Mouse (Mus musculus) stomach, embryonic 16.5 days (tissue): Measurements from ENCODE around the gene Plekha8. TPM values are rescaled to one million over a fixed set of nuclear protein-coding genes. Genes with fewer than 3 reads are reported as not detected.

Experiments
- ATAC-seq: fragments of 200-750 bp; cut with Nextera tagmentation; 2 replicates; pipeline ENCODE4 v1.8.0; 2017; ENCODE audit warnings: moderate number of reproducible peaks, moderate TSS enrichment; ENCODE audit not compliant: insufficient read depth, low FRiP score
- H3K27ac ChIP-seq: fragments of 300-500 bp; sonication (generic); 2 replicates; pipeline ENCODE4 v1.5.1; 2014; ENCODE audit warnings: low read length
- H3K27me3 ChIP-seq: fragments of 300-500 bp; sonication (generic); 2 replicates; pipeline ENCODE4 v1.6.1; 2014; ENCODE audit warnings: low read length, control low read depth, mixed read lengths; ENCODE audit not compliant: control insufficient read depth, insufficient read depth
- H3K36me3 ChIP-seq: fragments of 300-500 bp; sonication (generic); 2 replicates; pipeline ENCODE4 v1.6.1; 2014; ENCODE audit warnings: low read length; ENCODE audit not compliant: control insufficient read depth, insufficient read depth
- H3K4me1 ChIP-seq: fragments of 300-500 bp; sonication (generic); 2 replicates; pipeline ENCODE4 v1.6.1; 2014; ENCODE audit warnings: low read length, control low read depth, mixed read lengths; ENCODE audit not compliant: control insufficient read depth, insufficient read depth
- H3K4me2 ChIP-seq: fragments of 300-500 bp; sonication (generic); 2 replicates; pipeline ENCODE4 v1.6.1; 2014; ENCODE audit warnings: low read depth, low read length, mixed read lengths
- H3K4me3 ChIP-seq: fragments of 300-500 bp; sonication (generic); replicated peaks from 2 replicates; pipeline ENCODE4 v1.5.1; 2014; ENCODE audit warnings: mild to moderate bottlenecking, low read length
- H3K9ac ChIP-seq: fragments of 300-500 bp; sonication (generic); 2 replicates; pipeline ENCODE4 v1.6.1; 2014; ENCODE audit warnings: low read length
- H3K9me3 ChIP-seq: fragments of 300-500 bp; sonication (generic); replicated peaks from 2 replicates; pipeline ENCODE4 v1.6.1; 2016; ENCODE audit warnings: low read length, control low read depth; ENCODE audit not compliant: control insufficient read depth
- WGBS: fragments of 180-500 bp; shearing (Covaris S2); extraction: QIAGEN DNeasy Blood & Tissue Kit; methylation state at CpG from one replicate; pipeline ENCODE4 v1.1.7; 2014; 5-methylcytosine and 5-hydroxymethylcytosine counted together
- polyA plus RNA-seq: library from polyadenylated mRNA; unstranded; fragments of >200 nt; fragmentation: Nextera tagmentation; extraction: Ambion mirVana; gene quantifications from 2 replicates; pipeline ENCODE4 v1.2.1, GENCODE M21; 2015

The Plekha8 gene
- polyA plus RNA-seq, 1 experiment from 2014 or later: 5.3 TPM

DNA sequence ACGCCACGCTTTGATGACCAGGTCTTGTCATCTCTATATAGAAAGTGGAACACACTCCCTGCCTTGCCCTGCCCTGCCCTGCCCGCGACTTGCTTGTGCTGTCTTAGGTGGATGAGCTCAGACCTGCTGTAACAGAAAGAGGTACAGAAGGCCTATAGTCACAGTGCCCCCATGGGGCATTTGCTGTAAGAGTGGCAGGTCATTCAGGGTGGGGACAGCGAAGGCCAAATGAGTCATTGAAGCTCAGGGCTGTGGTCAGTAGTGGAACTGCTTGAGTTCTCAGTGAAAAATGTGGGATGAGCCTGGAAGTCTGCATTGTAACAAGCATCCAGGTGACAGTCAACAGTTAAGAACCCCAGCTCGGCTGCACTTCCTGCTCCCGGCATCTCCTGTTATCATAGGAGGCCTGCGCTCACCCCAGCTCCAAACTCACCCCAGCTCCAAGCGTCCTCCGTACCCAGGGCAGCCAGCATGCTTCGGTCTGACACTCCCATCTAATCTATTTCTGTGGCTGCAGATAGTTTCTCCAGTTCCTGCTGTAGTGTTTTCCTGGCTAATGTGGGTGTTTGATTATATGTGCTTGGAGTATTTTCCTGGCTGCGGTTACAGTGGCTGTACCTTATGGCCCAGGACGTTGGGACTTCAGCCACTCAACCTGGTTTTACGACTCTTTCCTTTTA, 90.9 kb downstream of the Plekha8 start:
- Histone ChIP-seq H3K27me3 (peaks cover 13% of the 10 kb centered on the region), H3K9ac (no peak overlapping the region), H3K4me2 (no peak overlapping the region), H3K27ac (no peak overlapping the region), H3K36me3 (no peaks in the 10 kb centered on the region), H3K4me3 (no peak overlapping the region), H3K9me3 (no peaks in the 10 kb centered on the region), H3K4me1 (peaks cover 7% of the 10 kb centered on the region)
- no peak for ATAC-seq
- WGBS: 65% methylated on average over 14 of the region's 14 CpGs

DNA sequence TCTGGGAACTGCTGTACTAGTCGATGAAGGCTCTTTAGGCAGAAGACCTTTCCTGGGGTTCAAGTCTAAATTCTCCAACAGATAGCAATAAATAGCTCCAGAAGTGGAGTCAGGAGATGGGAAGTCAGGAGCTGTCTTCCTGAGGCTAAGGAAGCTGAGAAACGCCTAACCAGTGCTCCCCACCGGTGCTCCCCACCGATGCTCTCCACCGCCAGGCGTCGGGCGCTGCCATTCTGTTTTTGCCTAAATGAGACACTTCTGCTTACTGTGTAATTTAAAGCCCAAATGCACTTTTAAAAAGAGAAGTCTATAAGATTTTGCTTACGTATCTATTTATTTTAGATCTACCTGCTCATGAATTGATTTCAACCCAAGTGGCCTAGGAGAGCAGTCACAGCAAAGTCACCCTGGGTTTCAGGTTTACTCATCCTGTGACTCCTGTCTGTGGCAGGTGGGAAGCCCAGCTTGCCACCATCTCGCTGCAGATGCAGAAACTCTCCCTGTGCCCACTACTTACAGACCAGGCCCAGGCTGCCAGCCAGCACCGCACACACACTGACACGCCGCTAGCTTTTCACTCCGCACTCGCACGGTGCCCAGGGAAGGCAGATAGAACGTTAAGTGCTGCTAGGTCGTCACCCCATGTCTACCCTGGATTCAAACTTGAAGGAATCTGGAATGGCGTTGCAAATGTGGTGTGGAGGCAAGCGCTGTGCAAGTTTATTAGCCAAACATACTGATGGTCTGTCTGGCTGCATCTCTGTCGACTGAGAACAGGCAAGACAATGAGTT, 92.2 kb downstream of the Plekha8 start:
- 87% methylated on average over 21 of the region's 21 CpGs for WGBS
- peaks cover 5% of the 10 kb centered on the region; the same call in 1 of the 2 replicates for H3K4me1 ChIP-seq
- no peak overlapping the region for H3K9ac ChIP-seq
- H3K27ac ChIP-seq: no peak overlapping the region
- no peak overlapping the region for H3K4me3 ChIP-seq
- no peaks in the 10 kb centered on the region for H3K36me3 ChIP-seq
- peaks cover 13% of the 10 kb centered on the region for H3K27me3 ChIP-seq
- H3K9me3 ChIP-seq: no peaks in the 10 kb centered on the region
- ATAC-seq: no peak
- H3K4me2 ChIP-seq: no peak overlapping the region

DNA sequence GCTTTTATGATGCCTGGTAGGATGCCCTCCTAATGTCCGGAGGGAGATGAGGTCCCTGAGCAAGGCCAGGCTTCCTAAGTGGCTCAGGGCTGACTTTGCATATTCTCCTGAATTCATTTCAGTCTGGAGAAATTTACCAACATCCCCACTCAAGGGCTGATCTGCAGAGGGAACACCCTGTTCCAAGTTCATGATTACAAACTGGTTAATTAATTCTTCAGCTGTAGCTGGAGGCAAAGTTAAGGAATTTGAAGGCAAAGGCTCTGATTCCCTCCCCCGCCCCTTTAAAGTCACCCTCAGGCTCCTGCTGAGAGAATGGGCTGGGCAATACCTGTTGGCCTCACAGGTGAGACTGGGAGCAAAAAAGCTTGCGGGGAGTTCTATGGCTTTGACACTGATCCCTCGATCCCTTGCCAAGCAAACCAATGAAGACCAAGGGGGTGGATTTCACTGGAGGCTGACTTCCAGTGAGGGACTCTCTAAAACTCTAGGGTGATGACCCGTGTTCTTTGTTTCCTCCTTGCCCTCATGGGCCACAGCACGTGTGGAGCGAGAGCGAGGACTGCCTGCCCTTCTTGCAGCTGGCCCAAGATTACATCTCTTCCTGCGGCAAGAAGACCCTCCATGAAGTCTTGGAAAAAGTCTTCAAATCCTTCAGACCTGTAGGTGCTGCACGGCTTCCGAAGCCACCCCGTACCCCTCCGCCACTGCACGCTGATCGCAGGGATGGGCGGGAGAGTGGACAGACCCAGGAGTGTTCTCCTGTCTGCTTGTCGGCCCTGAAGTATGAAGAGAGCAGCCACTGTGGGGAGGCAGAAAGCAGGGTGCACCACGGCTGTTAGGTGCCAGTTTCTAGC, 93.8 kb downstream of the Plekha8 start:
- no peak overlapping the region for H3K9ac ChIP-seq
- 76% methylated on average over 18 of the region's 18 CpGs for WGBS
- H3K27me3 ChIP-seq: 0 out of 2 replicates have a peak, but pooled peaks cover 3% of the 10 kb centered on the region
- H3K4me2 ChIP-seq: no peak overlapping the region
- H3K9me3 ChIP-seq: no peaks in the 10 kb centered on the region
- no peak overlapping the region for H3K27ac ChIP-seq
- no peaks in the 10 kb centered on the region for H3K4me1 ChIP-seq
- H3K4me3 ChIP-seq: no peak overlapping the region
- no peaks in the 10 kb centered on the region for H3K36me3 ChIP-seq
- no peak for ATAC-seq

DNA sequence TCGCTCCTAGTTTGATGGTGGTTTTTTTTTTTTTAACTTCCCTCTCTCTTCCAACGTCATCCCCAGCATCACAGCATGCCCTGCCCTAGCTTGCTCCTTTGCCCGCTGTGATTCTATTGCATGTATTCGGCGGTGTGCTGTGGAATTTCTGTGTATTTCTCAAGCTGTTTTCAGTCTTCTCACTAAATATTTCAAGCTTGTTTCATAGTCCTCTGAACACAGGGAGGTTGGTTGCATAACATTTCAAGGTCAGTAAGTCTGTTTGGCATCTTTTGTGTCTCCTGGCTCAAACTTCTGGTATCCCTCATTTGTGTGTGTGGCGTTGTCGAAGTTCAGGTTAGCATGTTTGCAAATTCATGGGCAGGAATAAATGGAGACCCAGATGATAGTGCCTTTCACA, 94.8 kb downstream of the Plekha8 start:
- H3K4me3 ChIP-seq: no peak overlapping the region
- no peak overlapping the region for H3K4me2 ChIP-seq
- ATAC-seq: no peak
- H3K4me1 ChIP-seq: no peaks in the 10 kb centered on the region
- no peaks in the 10 kb centered on the region for H3K36me3 ChIP-seq
- H3K9ac ChIP-seq: no peak overlapping the region
- no peaks in the 10 kb centered on the region for H3K9me3 ChIP-seq
- 88% methylated on average over 7 of the region's 7 CpGs for WGBS
- H3K27ac ChIP-seq: no peak overlapping the region
- H3K27me3 ChIP-seq: no peaks in the 10 kb centered on the region

DNA sequence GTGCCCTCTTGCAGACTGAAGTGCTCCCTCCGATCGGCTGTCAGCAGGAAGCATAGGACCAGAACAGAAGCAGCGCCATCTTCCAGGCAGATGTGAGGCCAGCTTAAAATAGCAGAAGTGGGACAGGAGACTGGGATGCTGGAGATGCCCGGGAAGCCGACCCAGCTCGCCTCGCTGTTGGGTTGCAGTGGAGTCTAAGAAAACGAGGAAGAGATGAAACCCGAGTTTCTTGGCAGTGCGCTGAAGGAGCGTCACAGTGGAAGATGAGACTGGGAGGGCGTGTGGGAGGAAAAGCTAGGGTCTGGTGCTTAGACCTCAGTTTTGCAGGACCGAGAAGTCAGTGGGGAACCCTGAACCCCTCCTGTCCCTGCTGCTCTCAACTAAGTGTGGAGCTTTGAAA, 95.9 kb downstream of the Plekha8 start:
- 82% methylated on average over 13 of the region's 13 CpGs for WGBS
- H3K4me1 ChIP-seq: no peaks in the 10 kb centered on the region

DNA sequence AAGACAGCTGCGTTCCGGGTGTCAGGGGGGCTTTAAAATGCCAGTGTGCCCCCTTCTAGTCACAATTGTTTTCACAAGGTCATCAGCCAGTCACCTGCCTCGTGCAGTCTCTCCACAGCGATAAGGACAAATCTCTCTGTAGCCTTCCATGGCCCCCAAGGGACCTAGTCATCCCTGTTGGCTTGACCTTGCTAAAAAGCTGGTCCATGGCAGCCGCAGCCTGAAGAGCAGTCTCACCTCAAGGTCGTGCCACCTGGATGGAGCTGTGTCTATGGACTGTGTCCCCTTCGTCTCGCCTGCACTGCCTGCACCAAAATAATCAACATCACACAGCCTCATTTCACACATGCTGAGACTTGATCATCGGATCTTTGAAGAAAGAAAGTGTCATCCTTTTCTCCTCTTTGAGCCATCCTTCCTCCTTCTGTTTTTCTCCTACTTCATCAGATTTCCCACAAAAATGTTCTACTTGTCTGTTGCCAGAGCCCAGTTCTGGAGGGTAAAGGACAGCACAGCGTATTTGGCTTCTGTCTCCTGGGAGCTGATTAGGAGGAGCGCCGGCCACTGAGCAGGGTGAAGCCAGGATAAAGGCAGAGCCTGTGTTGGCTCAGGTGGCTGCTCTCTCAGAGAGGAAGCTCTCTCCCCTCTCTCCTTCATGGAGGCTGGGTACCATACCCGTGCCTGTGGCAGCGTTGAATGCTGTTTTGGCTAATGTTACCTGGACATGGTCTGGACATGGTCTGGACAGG, 96.6 kb downstream of the Plekha8 start:
- Histone ChIP-seq H3K4me3 (no peak overlapping the region), H3K4me1 (no peaks in the 10 kb centered on the region), H3K27me3 (no peaks in the 10 kb centered on the region), H3K9ac (no peak overlapping the region), H3K4me2 (no peak overlapping the region), H3K36me3 (no peaks in the 10 kb centered on the region), H3K9me3 (no peaks in the 10 kb centered on the region), H3K27ac (no peak overlapping the region)
- no peak for ATAC-seq
- 65% methylated on average over 14 of the region's 14 CpGs for WGBS

More for the DNA sequence above, 95.9 kb downstream of the Plekha8 start:
- Histone ChIP-seq H3K4me3 (no peak overlapping the region), H3K36me3 (no peaks in the 10 kb centered on the region), H3K9ac (no peak overlapping the region), H3K4me2 (no peak overlapping the region), H3K9me3 (no peaks in the 10 kb centered on the region), H3K27me3 (no peaks in the 10 kb centered on the region), H3K27ac (no peak overlapping the region)
- ATAC-seq: no peak

DNA sequence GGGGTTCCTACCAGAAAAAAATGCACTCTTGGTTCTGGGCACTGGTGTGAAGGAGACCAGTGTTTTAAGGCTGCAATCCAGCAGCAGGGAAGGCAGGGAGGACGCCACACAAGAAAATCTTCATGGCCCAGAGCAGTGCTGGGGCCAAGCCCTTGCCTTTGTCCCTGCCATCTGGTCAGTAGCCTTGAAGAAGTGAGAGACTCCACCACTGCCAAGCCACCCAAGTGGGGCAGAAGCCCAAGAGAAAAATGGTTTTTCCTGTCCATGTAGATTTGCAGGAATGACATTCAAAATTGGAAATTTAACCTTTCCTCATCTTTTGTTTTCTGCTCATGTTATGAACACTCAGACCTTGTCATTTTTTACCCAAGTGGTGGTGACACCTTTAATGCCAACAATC, 97.3 kb downstream of the Plekha8 start:
- Histone ChIP-seq H3K36me3 (no peaks in the 10 kb centered on the region), H3K4me1 (no peaks in the 10 kb centered on the region), H3K9ac (no peak overlapping the region), H3K4me3 (no peak overlapping the region), H3K27ac (no peak overlapping the region), H3K9me3 (no peaks in the 10 kb centered on the region), H3K27me3 (no peaks in the 10 kb centered on the region), H3K4me2 (no peak overlapping the region)
- ATAC-seq: no peak
- WGBS: 70% methylated on average over 1 of the region's 1 CpGs

DNA sequence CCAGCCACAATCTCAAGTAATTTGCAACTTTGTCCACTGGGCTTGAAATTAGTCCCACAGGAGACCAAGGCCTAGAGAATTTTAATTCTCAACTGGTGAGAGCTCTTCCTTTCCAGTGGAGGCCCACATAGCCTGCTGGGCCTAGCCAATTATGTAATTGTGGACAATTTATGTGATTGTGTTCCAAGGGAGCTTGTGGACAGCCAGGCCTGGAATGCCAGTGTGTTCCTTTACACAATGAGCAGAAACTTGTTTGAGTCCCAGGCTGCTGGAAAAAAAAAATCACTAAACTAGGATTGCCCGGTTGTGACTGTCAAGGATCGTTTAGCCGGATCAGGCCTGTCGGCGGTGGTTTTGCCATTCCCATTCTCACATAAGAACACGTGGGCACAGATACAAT, 98.4 kb downstream of the Plekha8 start:
- Histone ChIP-seq H3K9ac (no peak overlapping the region), H3K4me2 (no peak overlapping the region), H3K27me3 (no peaks in the 10 kb centered on the region), H3K27ac (no peak overlapping the region), H3K36me3 (no peaks in the 10 kb centered on the region), H3K4me1 (no peaks in the 10 kb centered on the region), H3K4me3 (no peak overlapping the region), H3K9me3 (no peaks in the 10 kb centered on the region)
- no peak for ATAC-seq
- 87% methylated on average over 6 of the region's 6 CpGs for WGBS
